Mouse (Mus musculus): Measurements from ENCODE around the gene Urm1. TPM values are rescaled to one million over a fixed set of nuclear protein-coding genes. Genes with fewer than 3 reads are reported as not detected.
"Not testable (repeated sequence)": the region's sequence is repeated elsewhere in the genome, so short reads cannot be mapped to it uniquely, and the experiment has no call there.

Urm1 gene
- polyA plus RNA-seq (2011; ENCODE audit: insufficient read depth, insufficient read length, low replicate concordance, missing spikeins), result 14.8 and 22.3 TPM in 2 replicates

- Histone ChIP-seq H3K27ac (ENCODE audit: control insufficient read depth, insufficient read depth, low read depth, low read length, poor library complexity) (peak within 1 kb of the TSS; percentile 33; the same call in 1 of the 2 replicates), H3K4me1 (ENCODE audit: control insufficient read depth, insufficient read depth, low read length) (no peaks in the 10 kb centered on the region; the same call in 1 of the 2 replicates), H3K4me3 (replicated peaks; ENCODE audit: control insufficient read depth, low read depth, low read length) (peak within 1 kb of the TSS; percentile 65)
- WGBS, result 2% methylated on average over 35 of the region's 35 CpGs
- TF ChIP-seq CTCF (IDR thresholded peaks at IDR 0.05; ENCODE audit: control insufficient read depth, insufficient read depth, low read length), result no peak
- no peak for TF ChIP-seq POLR2A (IDR thresholded peaks at IDR 0.05; ENCODE audit: borderline replicate concordance, control insufficient read depth, low read depth, low read length)
Observed at GRCm38 (mm10) chr2:29820025-29820817, at the start of gene Urm1. Urm1 (plus strand) TSS chr2:29820075.

DNA sequence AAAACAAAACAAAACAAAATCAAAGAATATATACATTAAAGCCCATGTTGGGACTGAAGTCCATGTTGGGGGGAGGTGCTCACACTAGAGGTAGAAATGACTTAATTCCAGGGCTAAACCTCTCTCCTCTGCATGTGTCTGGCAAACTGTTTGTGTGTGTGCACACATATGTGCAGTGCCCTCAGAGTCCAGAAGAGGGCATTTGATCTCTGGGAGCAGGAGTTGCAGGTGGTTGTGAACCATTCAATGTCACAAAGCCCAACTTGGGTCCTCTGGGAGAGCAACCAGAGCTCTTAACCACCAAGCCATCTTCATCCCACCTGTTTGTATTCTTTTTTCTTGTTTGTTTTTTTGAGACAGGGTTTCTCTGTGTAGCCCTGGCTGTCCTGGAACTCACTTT is 49.7 kb upstream of the Urm1 start:
- H3K27ac ChIP-seq (ENCODE audit: control insufficient read depth, insufficient read depth, low read depth, low read length, poor library complexity), result no peak overlapping the region
- H3K4me3 ChIP-seq (replicated peaks; ENCODE audit: control insufficient read depth, low read depth, low read length), result no peak overlapping the region
- TF ChIP-seq CTCF (IDR thresholded peaks at IDR 0.05; ENCODE audit: control insufficient read depth, insufficient read depth, low read length) (peak; percentile 39; the same call in 1 of the 2 replicates), POLR2A (IDR thresholded peaks at IDR 0.05; ENCODE audit: borderline replicate concordance, control insufficient read depth, low read depth, low read length) (no peak)
- peaks cover 7% of the 10 kb centered on the region; the same call in 1 of the 2 replicates for H3K4me1 ChIP-seq (ENCODE audit: control insufficient read depth, insufficient read depth, low read length)

GRCm38 (mm10) chr2:29771611-29772461 is 48.0 kb upstream of the Urm1 start:
- Histone ChIP-seq H3K27ac (ENCODE audit: control insufficient read depth, insufficient read depth, low read depth, low read length, poor library complexity) (peak overlapping the region; percentile 96), H3K4me1 (ENCODE audit: control insufficient read depth, insufficient read depth, low read length) (peaks cover 7% of the 10 kb centered on the region; the same call in 1 of the 2 replicates), H3K4me3 (replicated peaks; ENCODE audit: control insufficient read depth, low read depth, low read length) (no peak overlapping the region)
- TF ChIP-seq CTCF (IDR thresholded peaks at IDR 0.05; ENCODE audit: control insufficient read depth, insufficient read depth, low read length), result no peak
- TF ChIP-seq POLR2A (IDR thresholded peaks at IDR 0.05; ENCODE audit: borderline replicate concordance, control insufficient read depth, low read depth, low read length), result no peak
- 36% methylated on average over 8 of the region's 8 CpGs for WGBS

DNA sequence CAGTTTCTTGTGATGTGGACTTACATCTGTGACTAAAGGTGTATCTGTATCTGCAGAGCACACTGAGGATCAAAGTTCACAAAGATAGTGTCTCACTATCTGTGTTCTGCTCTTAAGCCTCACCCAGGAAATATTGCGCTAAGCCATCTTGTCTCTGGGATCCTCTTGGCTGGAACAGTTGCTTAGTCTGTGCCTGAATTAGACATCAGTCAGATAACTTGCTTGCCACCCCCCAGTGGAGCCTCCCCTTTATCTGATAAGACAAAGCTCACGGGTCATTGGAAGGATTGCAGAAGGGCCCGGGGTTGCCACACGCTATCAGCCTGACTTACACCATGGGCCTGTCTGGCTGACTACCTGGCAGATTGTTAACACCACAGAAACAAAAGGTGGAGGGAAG is 46.6 kb upstream of the Urm1 start:
- Histone ChIP-seq H3K4me3 (replicated peaks; ENCODE audit: control insufficient read depth, low read depth, low read length) (no peak overlapping the region), H3K4me1 (ENCODE audit: control insufficient read depth, insufficient read depth, low read length) (peaks cover 7% of the 10 kb centered on the region; the same call in 1 of the 2 replicates), H3K27ac (ENCODE audit: control insufficient read depth, insufficient read depth, low read depth, low read length, poor library complexity) (peak overlapping the region; percentile 96)
- no peak for TF ChIP-seq CTCF (IDR thresholded peaks at IDR 0.05; ENCODE audit: control insufficient read depth, insufficient read depth, low read length)
- TF ChIP-seq POLR2A (IDR thresholded peaks at IDR 0.05; ENCODE audit: borderline replicate concordance, control insufficient read depth, low read depth, low read length), result no peak
- 35% methylated on average over 4 of the region's 4 CpGs for WGBS

GRCm38 (mm10) chr2:29781256-29781655 is 38.6 kb upstream of the Urm1 start:
- H3K27ac ChIP-seq (ENCODE audit: control insufficient read depth, insufficient read depth, low read depth, low read length, poor library complexity); H3K4me3 ChIP-seq (replicated peaks; ENCODE audit: control insufficient read depth, low read depth, low read length); H3K4me1 ChIP-seq (ENCODE audit: control insufficient read depth, insufficient read depth, low read length): not testable (repeated sequence)
- WGBS, result 90% methylated on average over 2 of the region's 2 CpGs

DNA sequence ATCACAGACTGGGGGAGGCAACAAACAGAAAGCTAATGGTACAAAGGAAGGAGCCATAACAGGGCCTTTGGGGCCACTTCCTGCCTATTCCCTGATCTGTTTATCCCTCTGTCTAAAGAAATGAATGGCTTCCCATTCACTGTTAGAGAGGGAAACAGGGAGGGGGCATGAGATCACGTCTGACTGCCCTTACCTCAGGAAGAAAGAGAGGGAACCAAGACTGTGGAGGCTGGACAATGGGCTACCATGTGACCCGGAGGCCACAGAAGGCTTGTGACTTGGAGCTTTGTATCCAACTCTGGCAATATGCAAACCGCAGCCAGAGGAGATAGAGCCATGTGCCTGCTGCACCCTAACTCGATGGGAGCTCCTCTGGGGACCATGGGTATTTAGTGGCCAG is 35.6 kb upstream of the Urm1 start:
- WGBS, result 59% methylated on average over 4 of the region's 4 CpGs

DNA sequence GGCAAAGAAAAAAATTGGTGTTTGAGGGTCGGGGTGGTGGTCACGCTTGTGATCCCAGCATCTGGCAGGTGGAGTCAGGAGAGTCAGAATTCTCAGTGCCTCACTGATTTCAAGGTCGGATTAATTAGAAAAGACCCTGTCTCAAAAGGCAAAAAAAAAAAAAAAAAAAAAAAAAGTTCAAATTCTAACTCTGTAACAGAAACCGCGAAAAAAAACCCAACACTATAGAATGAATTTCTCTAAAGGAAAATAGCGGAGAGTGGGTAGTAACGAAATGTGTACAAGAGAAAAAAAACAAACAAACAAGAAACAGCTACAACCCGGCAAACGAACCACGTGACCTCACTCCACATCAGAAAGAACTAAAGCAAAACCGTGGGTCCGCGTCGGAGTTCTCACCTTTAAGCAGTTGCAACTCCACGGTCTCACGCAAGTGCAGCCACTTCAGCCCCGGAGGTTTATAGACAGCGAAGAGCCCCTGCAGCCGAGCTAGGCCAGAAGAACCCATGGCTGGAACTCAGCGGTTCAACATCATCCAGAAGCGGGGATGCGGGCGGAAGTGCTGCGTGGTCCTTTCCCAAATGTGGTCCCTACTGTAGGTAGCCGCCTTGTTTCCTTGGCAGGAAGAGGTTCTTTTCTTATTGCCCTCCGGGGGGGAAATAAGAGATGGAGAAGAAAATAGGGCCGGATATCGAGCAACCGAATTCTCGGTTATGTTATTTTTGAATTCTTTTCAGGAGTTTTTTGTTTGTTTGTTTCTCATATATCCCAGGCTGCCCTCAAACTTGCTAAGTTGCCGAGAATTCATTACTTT is 32.6 kb upstream of the Urm1 start, which contains the start of gene Coq4:
Gene Coq4 (plus strand): TSS at position 390 of the 814 bp plus-strand sequence.
- peak within 1 kb of the TSS; percentile 70 for H3K27ac ChIP-seq (ENCODE audit: control insufficient read depth, insufficient read depth, low read depth, low read length, poor library complexity)
- TF ChIP-seq POLR2A (IDR thresholded peaks at IDR 0.05; ENCODE audit: borderline replicate concordance, control insufficient read depth, low read depth, low read length) (no peak; the same call in 1 of the 2 replicates), CTCF (IDR thresholded peaks at IDR 0.05; ENCODE audit: control insufficient read depth, insufficient read depth, low read length) (no peak)
- peak within 1 kb of the TSS; percentile 88 for H3K4me3 ChIP-seq (replicated peaks; ENCODE audit: control insufficient read depth, low read depth, low read length)
- no peaks in the 10 kb centered on the region for H3K4me1 ChIP-seq (ENCODE audit: control insufficient read depth, insufficient read depth, low read length)
- WGBS, result 3% methylated on average over 31 of the region's 31 CpGs

More for the DNA sequence above, 35.6 kb upstream of the Urm1 start:
- TF ChIP-seq POLR2A (IDR thresholded peaks at IDR 0.05; ENCODE audit: borderline replicate concordance, control insufficient read depth, low read depth, low read length) (no peak), CTCF (IDR thresholded peaks at IDR 0.05; ENCODE audit: control insufficient read depth, insufficient read depth, low read length) (no peak)
- Histone ChIP-seq H3K27ac (ENCODE audit: control insufficient read depth, insufficient read depth, low read depth, low read length, poor library complexity) (no peak overlapping the region), H3K4me3 (replicated peaks; ENCODE audit: control insufficient read depth, low read depth, low read length) (no peak overlapping the region), H3K4me1 (ENCODE audit: control insufficient read depth, insufficient read depth, low read length) (no peaks in the 10 kb centered on the region)
